Mouse (Mus musculus): Measurements from ENCODE around the gene Phkg1. TPM values are rescaled to one million over a fixed set of nuclear protein-coding genes. Genes with fewer than 3 reads are reported as not detected.
"Not testable (repeated sequence)": the region's sequence is repeated elsewhere in the genome, so short reads cannot be mapped to it uniquely, and the experiment has no call there.

Gene Phkg1
- 100 to 1,000 TPM; 297 to 365 TPM for total RNA-seq (2021)
- long read RNA-seq, experiment 1, transcript Phkg1-201 (10 exons, 2,374 nt), result major isoform, 128 of 208 reads
- long read RNA-seq, experiment 1, transcript Phkg1-205 (1 exons, 2,119 nt), result minor isoform, 5 of 208 reads
- long read RNA-seq, experiment 1, partial matches to known transcripts, result 26 of 208 reads
- long read RNA-seq, experiment 1, other reads (novel, unspliced or antisense), result 49 of 208 reads
- long read RNA-seq, experiment 2, transcript Phkg1-201 (10 exons, 2,374 nt), result major isoform, 169 of 267 reads
- long read RNA-seq, experiment 2, partial matches to known transcripts, result 41 of 267 reads
- long read RNA-seq, experiment 2, other reads (novel, unspliced or antisense), result 54 of 267 reads

- no peak for DNase-seq
Observed at GRCm38 (mm10) chr5:129898449-129898848, at the start of gene Phkg1. TSS of gene Phkg1 (minus strand) at chr5:129898549.

GRCm38 (mm10) chr5:129947528-129948033, 49.2 kb upstream of the Phkg1 start:
- DNase-seq, result no peak

GRCm38 (mm10) chr5:129943402-129943801, 45.1 kb upstream of the Phkg1 start:
- DNase-seq, result no peak

- peak; percentile 54 for DNase-seq
Observed at GRCm38 (mm10) chr5:129942073-129942939, 44.0 kb upstream of the Phkg1 start.

- peak; percentile 98 for DNase-seq
Observed at GRCm38 (mm10) chr5:129941495-129942045, 43.2 kb upstream of the Phkg1 start, which contains the start of gene Vkorc1l1. TSS of gene Vkorc1l1 (plus strand) at chr5:129941970.

GRCm38 (mm10) chr5:129940736-129941494, 42.6 kb upstream of the Phkg1 start:
- DNase-seq, result no peak

- no peak for DNase-seq
Observed at GRCm38 (mm10) chr5:129940281-129940680, 41.9 kb upstream of the Phkg1 start.

GRCm38 (mm10) chr5:129936941-129937340, 38.6 kb upstream of the Phkg1 start:
- DNase-seq, result no peak

- DNase-seq, result no peak
Observed at GRCm38 (mm10) chr5:129929924-129930855, 31.8 kb upstream of the Phkg1 start.

GRCm38 (mm10) chr5:129925933-129926332, 27.6 kb upstream of the Phkg1 start:
- no peak for DNase-seq

GRCm38 (mm10) chr5:129924820-129925452, 26.6 kb upstream of the Phkg1 start:
- no peak for DNase-seq

- DNase-seq, result no peak
Observed at GRCm38 (mm10) chr5:129921972-129922371, 23.6 kb upstream of the Phkg1 start.

- DNase-seq, result no peak
Observed at GRCm38 (mm10) chr5:129919320-129919719, 21.0 kb upstream of the Phkg1 start.

GRCm38 (mm10) chr5:129918752-129919151, 20.4 kb upstream of the Phkg1 start:
- no peak for DNase-seq

GRCm38 (mm10) chr5:129918065-129918651, 19.8 kb upstream of the Phkg1 start:
- no peak for DNase-seq

- not testable (repeated sequence) for DNase-seq
Observed at GRCm38 (mm10) chr5:129915491-129915890, 17.1 kb upstream of the Phkg1 start.

- DNase-seq, result no peak
Observed at GRCm38 (mm10) chr5:129914024-129914423, 15.7 kb upstream of the Phkg1 start.

- no peak for DNase-seq
Observed at GRCm38 (mm10) chr5:129909591-129909990, 11.2 kb upstream of the Phkg1 start.

GRCm38 (mm10) chr5:129909147-129909546, 10.8 kb upstream of the Phkg1 start:
- DNase-seq, result no peak
